Mouse (Mus musculus) adrenal gland, postnatal 4 days (tissue): ENCODE measurements around the gene Smarcd1. TPM values are rescaled to one million over a fixed set of nuclear protein-coding genes. Genes with fewer than 3 reads are reported as not detected.
A peak's percentile ranks its signal among the peaks of the same experiment; 100 is the strongest.
"Not testable (repeated sequence)": the region's sequence is repeated elsewhere in the genome, so short reads cannot be mapped to it uniquely, and the experiment has no call there.

Source experiments
- DNase-seq, 2 experiments: peaks; one replicate each; pipeline ENCODE4 v3.0.0; 2021 to 2022; ENCODE audit warnings: low spot score in 2 of 2, mixed read lengths in 2 of 2
- total RNA-seq, 2 experiments: library from RNA; stranded (reverse); gene quantifications; 2 replicates each; pipeline ENCODE4 v1.2.3; 2021

The Smarcd1 gene
- total RNA-seq, 2 experiments from 2014 or later: 94.9 to 103 TPM

GRCm38 (mm10) chr15:99679008-99679407, 22.9 kb upstream of the Smarcd1 start:
- DNase-seq: no peak

GRCm38 (mm10) chr15:99682880-99683279, 19.0 kb upstream of the Smarcd1 start:
- DNase-seq: no peak

GRCm38 (mm10) chr15:99684156-99684555, 17.8 kb upstream of the Smarcd1 start:
- DNase-seq: no peak

GRCm38 (mm10) chr15:99688712-99689111, 13.2 kb upstream of the Smarcd1 start:
- peak in 1 of 2 experiments; percentile 38 for DNase-seq

- no peak for DNase-seq
These were observed 11.0 kb upstream of the Smarcd1 start for GRCm38 (mm10) chr15:99690924-99691323.

GRCm38 (mm10) chr15:99691976-99692375, 10.0 kb upstream of the Smarcd1 start:
- no peak for DNase-seq

GRCm38 (mm10) chr15:99697309-99697708, 4.6 kb upstream of the Smarcd1 start:
- DNase-seq: no peak

GRCm38 (mm10) chr15:99698533-99699085, 3.3 kb upstream of the Smarcd1 start:
- DNase-seq: no peak

- no peak for DNase-seq
These were observed 2.2 kb upstream of the Smarcd1 start for GRCm38 (mm10) chr15:99699715-99700114.

GRCm38 (mm10) chr15:99700219-99701106, 1.5 kb upstream of the Smarcd1 start:
- DNase-seq: no peak

GRCm38 (mm10) chr15:99701640-99701998, 310 bp upstream of the Smarcd1 start:
- DNase-seq: not testable (repeated sequence)

- DNase-seq: no peak
These were observed 1.2 kb downstream of the Smarcd1 start for GRCm38 (mm10) chr15:99703104-99703503.

GRCm38 (mm10) chr15:99703676-99704040, 1.7 kb downstream of the Smarcd1 start:
- no peak for DNase-seq

- DNase-seq: no peak
These were observed 2.2 kb downstream of the Smarcd1 start for GRCm38 (mm10) chr15:99704041-99704681.

GRCm38 (mm10) chr15:99704881-99705280, 3.0 kb downstream of the Smarcd1 start:
- DNase-seq: no peak

- DNase-seq: no peak
These were observed 3.6 kb downstream of the Smarcd1 start, which contains the start of gene Gm17349 for GRCm38 (mm10) chr15:99705440-99706048. Gene Gm17349 (minus strand): TSS chr15:99705490.

GRCm38 (mm10) chr15:99708176-99708575, 6.2 kb downstream of the Smarcd1 start:
- DNase-seq: no peak

GRCm38 (mm10) chr15:99710221-99711190, 8.6 kb downstream of the Smarcd1 start:
- DNase-seq: no peak

- no peak for DNase-seq
These were observed 9.6 kb downstream of the Smarcd1 start for GRCm38 (mm10) chr15:99711491-99711890.
